Mouse (Mus musculus) yolk sac, embryonic 10.5 days (tissue): ENCODE data around the gene Gm609.
A peak's percentile ranks its signal among the peaks of the same experiment; 100 is the strongest.

Source experiments
- DNase-seq: peaks from one replicate; pipeline ENCODE4 v3.0.0-alpha.2; 2017; ENCODE audit warnings: low spot score

Gm609 gene

DNA sequence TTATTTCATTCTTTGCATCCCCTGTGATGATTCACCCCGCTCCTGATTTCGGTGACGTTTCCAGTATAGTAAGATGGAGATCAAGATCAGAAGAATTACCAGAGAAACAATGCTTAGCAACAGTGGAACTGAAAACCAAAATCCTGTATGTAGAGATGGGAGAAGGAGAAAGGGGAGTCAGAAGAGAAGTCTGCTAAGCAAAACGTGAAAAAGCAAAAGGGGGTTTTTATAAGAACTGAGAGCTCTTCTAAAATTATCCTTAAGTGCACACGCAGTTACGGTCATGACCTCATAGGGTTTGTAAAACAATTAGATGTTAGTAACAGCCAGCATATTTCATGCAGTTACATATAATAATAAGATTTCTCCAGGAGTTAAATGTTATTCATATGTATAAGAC is 100.5 kb downstream of the Gm609 start:
- DNase-seq: no peak

DNA sequence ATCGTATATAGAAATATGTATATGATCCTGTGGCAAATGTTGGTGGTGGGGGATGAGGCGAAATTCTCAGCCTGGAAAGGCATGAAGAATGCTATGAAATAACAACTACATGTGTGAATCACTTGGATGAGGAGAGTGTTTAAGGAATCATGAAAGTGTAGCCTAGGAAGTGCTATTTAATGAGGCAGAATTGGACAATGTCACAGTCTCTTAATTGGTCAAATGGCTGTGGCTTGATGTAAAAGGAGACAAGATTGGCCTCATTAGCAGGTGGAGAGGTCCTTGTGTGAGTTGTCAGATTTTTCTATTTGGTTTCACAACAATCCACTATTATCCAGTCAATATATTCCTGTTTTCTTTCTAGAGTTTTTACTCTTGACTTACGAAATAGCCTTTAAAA is 101.1 kb downstream of the Gm609 start:
- no peak for DNase-seq

DNA sequence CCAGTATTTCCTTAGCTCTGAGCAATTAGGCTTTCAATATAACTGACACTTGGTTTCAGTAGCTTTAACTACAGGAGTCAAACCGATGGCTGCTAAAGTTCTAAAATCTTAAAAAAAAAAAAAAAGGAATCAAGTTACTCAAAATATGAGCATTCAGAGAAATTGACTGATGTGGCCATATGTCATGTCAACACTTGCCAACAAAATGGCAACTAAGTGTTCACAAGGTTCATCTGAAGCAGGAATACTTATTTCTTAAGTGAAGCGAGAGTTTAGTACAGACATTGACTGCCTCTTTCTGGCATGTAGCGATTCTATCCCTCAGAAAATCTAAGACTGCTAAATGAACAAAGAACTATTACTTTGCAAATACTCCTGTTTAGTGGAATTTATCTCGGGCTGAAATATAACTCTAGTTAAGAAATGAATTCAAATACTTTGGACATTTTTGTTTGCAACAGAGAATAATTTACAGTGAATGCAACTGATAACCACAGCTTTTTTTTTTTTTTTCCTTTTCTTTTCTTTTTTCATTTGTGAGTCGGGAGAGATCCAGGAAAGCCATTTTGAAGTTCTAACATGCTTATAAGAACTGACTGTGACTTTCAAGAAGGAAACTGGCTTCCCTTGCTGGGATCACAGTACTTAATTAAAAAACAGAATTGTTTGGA is 102.3 kb downstream of the Gm609 start:
- DNase-seq: no peak

DNA sequence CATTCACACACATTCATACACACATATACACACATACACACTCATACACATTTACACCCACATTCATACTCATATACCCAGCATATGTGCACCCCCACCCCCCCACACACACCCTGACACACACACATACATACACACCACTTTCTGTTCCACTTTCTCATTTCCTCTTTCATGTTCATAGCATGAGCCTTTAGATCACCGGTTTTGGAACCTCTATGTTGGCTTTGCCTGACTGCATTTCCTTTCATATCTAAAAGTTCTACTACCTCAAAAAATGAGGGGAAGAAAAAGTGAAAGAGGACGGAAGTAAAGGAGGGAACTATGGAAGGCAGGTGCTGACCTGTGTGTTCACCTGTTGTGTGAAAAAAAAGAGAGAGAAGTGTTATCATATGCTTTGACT is 102.9 kb downstream of the Gm609 start:
- DNase-seq: no peak

DNA sequence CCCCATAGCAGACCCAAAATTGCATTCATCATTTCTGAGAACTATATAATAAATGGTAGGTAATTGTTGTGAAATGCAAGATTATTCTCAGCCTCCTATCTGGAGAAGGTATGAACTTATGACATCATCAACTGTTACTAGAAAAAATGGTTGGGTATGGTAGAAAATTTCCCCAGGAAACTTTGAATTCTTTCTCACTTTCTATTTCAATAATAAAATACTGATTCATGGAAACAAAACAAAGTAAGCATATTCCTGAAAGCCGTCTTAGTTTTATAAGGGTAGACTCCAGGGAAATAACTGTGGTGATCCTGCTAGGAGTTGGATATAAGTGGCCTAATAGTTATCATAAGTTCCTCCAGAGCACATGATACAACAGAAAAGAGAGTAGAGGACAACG is 103.7 kb downstream of the Gm609 start:
- DNase-seq: no peak

DNA sequence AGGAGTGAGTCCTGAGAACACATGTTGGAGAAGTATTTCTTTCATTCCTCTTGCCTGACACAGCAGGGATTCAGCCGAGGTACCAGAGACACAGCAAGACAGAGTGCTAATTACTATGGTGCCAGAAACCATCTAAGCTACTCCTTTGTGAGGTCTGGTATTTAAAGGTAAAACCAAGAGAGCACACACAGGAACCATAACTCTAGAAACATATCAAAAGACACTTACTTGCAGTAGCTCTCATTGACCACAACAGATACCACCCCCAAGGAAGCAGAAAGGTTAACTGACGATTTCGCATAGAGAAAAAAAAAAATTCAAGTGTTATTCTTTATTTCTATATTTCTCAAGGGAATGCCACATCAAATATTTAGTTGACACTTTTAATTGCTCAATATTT is 111.0 kb downstream of the Gm609 start:
- DNase-seq: no peak

DNA sequence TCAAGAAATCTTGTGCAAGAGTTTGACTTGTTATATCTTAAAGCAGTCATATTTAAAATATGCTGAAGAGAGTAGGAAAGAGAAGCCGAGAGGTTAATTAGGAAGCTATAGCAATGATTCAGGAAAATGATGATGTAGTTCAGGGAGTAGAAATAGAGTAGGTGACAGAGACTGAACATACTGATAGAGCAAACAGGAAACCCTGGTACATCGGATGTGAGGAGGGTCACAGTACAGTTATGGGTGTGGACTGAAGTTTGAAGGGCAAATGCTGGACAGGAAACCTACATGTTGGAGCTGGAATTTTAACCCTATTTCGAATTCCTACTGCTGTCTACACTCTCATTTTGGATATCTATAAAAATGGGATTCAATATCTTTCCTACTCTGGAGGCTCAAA is 113.8 kb downstream of the Gm609 start:
- DNase-seq: no peak

DNA sequence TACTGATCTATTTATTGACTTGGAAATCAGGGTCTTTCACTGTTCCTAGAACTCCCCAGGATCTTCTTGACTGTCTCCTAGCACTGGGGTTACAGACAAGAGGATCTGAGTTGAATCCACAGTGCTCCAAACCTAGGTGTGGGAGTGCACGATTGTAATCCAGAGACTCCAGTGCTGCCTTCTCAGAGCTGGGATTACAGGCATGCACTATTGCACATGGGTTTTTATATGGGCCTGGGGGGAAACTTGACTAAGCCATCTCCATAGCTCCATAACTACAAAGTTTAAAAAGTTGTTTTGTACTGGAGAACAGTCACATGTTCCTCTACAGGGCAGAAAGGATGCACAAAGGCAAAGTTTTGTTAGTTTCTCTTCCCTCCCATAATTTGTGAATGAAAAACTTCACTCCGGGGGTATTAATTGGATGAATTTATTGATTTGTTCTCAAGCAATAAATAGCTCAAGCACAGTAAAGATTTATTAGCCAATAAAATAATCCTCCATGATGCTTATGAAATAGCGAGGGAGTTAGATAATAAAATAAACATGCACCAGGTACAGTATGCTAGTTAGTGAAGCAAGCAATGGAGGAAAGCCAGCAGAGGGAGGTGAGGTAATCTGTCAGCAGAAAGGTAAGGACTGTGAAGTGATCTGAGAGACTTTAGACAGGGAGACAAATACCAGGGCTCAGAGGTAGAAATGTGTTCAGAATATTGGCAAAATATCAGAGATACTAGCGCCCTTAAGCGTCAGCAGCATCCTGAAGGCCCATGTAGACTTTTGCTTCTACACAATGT is 114.4 kb downstream of the Gm609 start:
- DNase-seq: no peak

DNA sequence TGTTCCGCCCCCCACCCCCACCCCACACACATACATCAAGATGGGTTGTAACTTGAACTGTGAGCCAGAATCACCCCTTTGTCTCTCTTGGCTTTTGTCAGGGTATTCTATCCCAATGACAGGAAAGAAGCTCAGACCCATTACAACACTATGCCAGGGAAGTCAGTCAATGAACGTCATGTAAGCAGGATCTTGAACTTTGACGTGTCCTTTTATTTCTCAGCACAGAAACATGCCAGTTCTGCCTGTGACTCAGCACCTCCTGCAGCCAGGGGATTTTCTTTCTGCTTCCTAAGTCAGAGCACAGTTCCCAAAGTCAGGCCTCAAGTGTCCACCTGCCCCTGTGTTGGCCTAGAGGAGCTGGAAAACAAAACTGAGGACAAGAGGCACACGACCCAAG is 115.4 kb downstream of the Gm609 start:
- DNase-seq: no peak

DNA sequence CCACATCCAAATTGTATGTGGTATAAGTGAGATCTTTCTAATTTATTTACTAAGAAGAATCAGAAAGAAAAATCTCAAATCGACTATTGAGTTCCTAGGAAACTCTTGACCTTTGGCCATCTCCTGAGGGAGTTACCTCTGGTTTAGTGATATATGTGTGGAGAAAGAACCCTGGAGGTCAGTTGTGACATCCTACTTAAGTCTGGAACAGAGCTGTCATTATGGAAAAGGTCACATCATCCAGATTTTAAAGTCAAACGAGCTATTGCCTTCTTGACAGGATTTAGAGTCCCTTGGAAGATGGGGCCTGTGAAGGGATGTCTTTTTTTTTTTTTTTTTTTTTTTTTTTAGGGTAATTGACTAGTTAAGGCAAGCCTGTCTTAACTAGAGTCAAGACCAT is 116.0 kb downstream of the Gm609 start:
- DNase-seq: no peak

DNA sequence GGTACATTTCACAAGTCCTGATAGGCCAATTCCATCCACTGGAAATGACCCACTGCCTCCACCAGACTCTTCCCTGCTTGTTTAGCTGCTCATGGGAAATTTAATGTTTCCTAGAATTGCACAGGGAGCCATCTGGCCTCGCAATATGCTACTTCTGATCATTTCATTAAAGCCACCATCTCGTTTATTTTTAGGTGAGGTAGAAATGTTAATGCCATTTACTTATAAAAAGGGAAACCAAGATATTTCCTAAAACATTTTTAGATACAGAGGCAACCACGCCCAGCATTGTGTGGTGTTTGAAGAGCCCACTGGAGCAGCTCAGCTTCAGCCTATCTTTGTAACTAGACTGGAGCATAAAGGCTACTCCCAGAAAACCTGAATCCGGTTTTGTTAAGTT is 116.5 kb downstream of the Gm609 start:
- DNase-seq: no peak

DNA sequence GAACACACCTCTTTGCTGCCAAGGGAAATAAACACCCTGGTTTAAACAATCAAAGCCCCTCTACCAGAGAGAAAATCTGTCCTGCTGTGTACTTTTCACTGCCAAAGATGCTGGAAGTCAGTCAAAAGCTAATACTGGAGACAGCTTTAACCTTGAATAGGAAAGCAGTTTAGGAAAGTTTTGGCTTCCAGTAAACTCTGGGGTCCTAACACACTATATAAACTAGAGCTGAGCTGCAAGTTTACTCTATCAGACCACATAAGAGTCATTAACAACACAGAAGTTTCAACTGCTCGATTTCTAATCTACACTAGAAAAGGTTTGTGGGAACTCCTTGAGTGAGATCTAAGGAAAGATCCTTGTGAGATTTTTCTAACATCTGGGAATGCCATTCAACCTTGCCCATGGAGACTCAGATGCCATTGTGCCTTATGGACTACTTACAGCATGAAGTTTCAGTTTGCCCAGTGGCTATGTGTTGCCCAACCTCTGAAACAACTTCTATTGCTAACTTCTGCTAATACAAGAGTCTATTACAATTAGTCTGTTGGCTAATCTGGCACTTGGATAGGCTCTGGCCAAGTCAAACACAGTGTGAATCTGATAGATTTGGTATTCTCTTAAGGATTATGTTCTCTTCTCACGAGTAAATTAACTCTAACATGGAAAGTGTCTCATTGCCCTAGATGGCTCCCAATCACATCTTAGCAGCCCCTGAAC is 117.1 kb downstream of the Gm609 start:
- DNase-seq: no peak

DNA sequence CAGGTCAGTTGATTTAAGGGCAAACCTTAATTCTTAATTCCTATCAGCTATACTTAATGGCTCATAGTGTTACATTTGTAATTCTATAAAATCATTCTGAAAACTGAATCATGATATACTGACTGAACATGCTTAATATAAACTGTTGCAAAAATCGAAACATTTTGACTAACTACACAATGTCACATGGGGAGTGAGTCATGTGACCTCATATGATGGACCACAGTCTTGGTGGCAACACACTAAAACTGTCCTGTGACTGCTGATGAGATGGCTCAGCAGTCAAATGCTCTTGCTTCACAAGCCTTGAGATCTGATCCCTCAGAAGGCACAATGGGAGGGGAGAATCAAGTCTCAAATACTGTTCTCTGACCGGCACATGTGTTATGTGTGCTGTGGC is 118.7 kb downstream of the Gm609 start:
- no peak for DNase-seq

DNA sequence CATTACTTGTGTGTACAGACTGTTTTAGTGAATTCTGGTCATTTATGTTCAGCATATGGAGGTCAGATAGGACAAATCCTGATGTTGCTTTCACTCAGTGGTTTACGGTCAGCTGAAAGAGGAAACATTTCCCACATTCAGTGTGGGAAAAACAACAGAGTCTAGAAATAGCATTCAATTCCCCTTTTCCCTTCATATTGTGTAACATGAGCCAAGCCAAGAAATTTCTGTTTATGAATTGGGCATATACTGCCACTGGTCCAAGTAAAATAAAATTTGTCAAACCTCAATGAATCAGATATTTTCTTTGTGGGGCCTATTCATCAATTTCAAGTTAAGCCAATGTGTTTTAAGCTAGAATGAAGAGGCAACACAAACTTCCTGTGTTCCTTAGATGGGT is 121.7 kb downstream of the Gm609 start:
- DNase-seq: no peak

DNA sequence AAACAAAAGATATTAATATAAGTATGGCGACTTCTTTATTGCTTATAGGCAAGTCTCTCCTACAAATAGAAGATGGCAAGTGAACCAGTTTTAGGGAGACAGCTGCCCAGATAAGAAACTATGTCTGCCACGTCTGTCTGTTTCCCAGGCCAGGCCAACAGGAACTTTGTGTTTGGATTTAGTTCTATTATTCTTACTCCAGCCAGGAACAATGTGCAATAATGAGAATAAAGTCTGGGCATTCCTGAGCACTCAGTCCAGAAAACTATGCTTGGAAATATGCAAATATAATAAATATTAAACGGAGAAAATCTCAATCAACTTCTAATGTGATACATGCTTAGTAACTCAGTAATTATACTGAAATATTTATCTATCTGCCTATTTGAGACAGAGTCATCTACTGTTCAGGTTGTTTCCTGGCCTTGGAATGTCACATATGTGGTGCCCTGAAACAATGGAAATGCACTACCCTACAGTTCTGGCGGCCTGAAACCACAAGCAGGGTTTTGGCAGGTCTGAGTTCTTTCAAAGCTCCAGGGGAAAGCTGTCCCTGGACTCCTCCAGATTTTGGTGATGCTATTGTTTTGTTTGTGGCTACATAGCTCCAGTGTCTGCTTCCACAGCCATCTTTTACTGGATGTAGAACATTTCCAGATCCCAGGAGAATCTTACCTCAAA is 123.3 kb downstream of the Gm609 start:
- DNase-seq: no peak

DNA sequence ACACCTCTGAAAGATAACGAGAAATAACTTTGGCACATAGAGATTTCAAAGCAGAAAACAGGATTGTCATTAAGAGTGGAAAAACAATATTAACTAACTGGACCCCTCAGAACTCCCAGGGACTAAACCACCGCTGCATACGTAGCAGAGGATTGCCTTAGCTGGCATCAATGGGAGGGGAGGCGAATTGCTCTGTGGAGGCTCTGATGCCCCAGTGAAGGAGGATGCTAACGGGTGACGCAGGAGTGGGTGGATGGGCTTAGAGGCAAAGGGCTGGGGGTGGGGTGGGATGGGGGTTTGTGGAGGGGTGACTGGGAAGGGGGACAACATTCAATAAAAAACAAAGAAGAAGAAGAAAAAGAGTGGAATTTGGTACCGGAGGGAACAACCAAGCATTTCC is 126.7 kb downstream of the Gm609 start:
- DNase-seq: no peak

DNA sequence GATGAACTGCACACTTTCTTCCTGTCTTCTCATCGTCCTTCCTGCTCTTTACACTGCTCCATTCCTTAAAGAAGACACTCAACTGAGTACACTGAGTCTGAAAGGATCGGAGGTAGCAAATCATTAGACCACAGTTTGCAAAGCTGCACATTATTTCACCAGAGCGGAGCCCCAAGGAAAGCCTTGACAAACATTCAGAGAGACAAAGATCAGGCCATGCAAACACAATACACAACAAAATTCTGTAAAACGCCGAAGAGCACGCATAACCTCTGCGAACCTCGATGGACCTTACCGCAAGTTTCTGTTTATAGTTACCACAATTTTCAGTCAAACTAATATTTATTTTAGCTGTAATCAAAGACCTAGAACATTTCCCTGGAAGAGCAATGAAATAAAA is 127.4 kb downstream of the Gm609 start:
- peak; percentile 68 for DNase-seq

DNA sequence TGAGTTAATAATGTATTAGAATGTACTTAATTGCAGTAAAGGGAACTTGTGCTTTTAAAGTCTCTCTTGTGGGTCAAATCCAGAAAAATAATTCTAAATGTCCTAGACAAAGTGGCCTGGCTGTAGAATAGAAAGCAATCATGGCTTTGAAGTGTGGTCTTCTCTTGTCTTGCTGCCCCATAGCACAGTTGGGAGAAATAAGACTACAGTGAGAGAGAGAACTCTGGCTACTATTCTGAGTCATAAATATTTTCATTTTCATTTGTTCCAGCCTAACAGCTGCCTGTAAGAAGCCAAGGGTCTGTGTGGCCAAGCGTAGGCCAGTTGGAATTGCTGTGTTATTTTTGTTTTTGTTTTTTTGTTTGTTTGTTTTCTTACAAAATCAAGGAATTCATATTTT is 128.1 kb downstream of the Gm609 start:
- no peak for DNase-seq

DNA sequence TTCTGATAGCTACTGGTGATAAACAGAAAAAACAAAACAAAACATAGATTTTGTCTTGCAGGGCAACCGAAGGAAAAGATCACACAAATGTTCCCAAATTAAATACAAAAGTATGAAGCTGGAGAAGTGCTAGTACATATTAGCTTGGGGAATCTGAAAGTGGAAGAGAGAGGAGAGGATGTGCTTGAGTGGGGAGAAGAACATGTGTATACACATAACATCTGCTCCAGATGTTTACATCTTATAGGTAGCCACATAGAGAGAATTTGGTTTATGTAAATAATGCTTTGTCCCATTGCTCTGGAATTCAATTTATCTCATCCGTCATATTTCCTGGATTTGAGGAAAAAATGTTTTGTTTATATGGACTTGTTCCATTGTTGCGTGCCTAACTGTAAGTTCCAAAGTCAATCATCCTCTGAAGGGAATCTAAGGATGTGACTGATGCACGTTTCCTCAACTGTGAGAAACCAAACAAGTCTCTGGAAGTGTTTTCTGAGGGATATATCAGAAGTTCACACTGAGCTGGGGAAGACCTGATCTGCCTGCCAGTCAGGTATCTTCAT is 129.2 kb downstream of the Gm609 start:
- no peak for DNase-seq
